Comparison of ENCODE assay signal across 14 mouse cellular contexts in the genomic region with DNA sequence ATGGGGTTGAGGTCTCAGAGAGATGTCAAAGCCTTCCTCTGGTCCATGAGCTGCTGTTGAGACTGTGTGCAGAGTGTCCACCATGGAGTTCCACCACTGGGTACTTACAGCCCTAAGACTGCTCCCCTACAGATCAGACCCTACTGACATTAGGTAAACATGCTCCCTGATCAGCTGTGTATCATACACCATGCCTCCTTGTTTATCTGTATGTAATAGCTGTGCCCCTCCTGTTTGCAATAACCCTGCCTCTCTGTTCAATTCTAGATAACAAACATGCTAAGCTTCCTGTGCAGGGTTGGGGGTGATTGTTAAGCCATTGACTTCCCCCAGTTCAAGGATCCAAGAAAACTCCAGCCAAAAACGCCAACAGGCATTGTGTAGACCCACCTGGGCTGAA.
"Had no signal": no experiment of that assay in that cellular context is flagged by ENCODE, and none has a peak within 500 bp of the region (broad histone marks: within the 10 kb centered on the region; RNA-seq: fewer than 3 reads in every experiment).

No protein-coding gene starts in this region.

- H3K4me1 ChIP-seq: intestine, embryonic 15.5 days; neural tube, embryonic 15.5 days had no signal

- ATAC-seq: intestine, embryonic 15.5 days had no signal

- DNase-seq: kidney, adult 18-20 months; kidney, postnatal 14 days; lung, adult 2 months; lung, postnatal 36 days; midbrain, embryonic 14.5 days; right cerebral cortex, adult 18-20 months; right cerebral cortex, postnatal 25 days; thymus, adult 2 months; thymus, postnatal 25 days had no signal

- H3K27ac ChIP-seq: intestine, embryonic 15.5 days; limb, embryonic 10.5 days; midbrain, embryonic 10.5 days; neural tube, embryonic 15.5 days had no signal

- H3K4me2 ChIP-seq: intestine, embryonic 15.5 days; neural tube, embryonic 15.5 days had no signal

- H3K4me3 ChIP-seq: intestine, embryonic 15.5 days; limb, embryonic 10.5 days; midbrain, embryonic 10.5 days; myocyte; neural tube, embryonic 15.5 days had no signal

- H3K36me3 ChIP-seq: intestine, embryonic 15.5 days; limb, embryonic 10.5 days; midbrain, embryonic 10.5 days; neural tube, embryonic 15.5 days had no signal

- H3K9ac ChIP-seq: intestine, embryonic 15.5 days; neural tube, embryonic 15.5 days had no signal

- H3K9me3 ChIP-seq: intestine, embryonic 15.5 days; limb, embryonic 10.5 days; midbrain, embryonic 10.5 days; neural tube, embryonic 15.5 days had no signal

- H3K27me3 ChIP-seq: intestine, embryonic 15.5 days; neural tube, embryonic 15.5 days had no signal
